Mouse (Mus musculus): ENCODE results near the gene Slc35d2. TPM values are rescaled to one million over a fixed set of nuclear protein-coding genes. Genes with fewer than 3 reads are reported as not detected.
"Not testable (repeated sequence)": the region's sequence is repeated elsewhere in the genome, so short reads cannot be mapped to it uniquely, and the experiment has no call there.

Gene Slc35d2
- polyA plus RNA-seq, 1 experiment from 2014 or later, result 5.3 TPM

DNA sequence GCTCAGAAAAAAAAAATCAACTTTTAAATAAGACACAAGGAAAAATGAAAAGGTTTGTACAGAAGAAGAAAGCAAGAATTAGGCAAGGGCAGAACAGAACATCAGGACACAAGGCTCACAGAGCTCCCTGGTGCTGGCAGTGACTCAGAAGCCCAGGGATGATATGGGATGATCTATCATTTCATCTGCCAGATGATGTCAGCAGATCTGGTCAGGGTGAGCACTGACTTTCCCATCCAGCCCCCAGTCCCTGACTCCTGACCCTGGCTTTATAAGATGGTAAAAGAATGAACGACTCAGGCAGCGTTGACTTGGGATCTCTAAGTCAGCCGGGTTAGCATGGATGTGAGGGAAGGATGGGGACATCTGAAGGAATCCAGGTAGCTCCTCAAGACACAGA is 45.8 kb downstream of the Slc35d2 start:
- 82% methylated on average over 3 of the region's 3 CpGs for WGBS
- no peak overlapping the region for H3K4me2 ChIP-seq (replicated peaks)
- no peaks in the 10 kb centered on the region for H3K36me3 ChIP-seq
- H3K9ac ChIP-seq, result no peak overlapping the region
- no peak overlapping the region for H3K4me3 ChIP-seq
- H3K27me3 ChIP-seq, result no peaks in the 10 kb centered on the region
- H3K4me1 ChIP-seq, result peaks cover 12% of the 10 kb centered on the region
- ATAC-seq (ENCODE audit: low FRiP score, low read depth), result no peak
- H3K27ac ChIP-seq, result no peak overlapping the region
- no peaks in the 10 kb centered on the region for H3K9me3 ChIP-seq

- Histone ChIP-seq H3K9me3 (no peaks in the 10 kb centered on the region), H3K27ac (no peak overlapping the region), H3K27me3 (no peaks in the 10 kb centered on the region), H3K36me3 (no peaks in the 10 kb centered on the region), H3K4me2 (replicated peaks) (0 out of 2 replicates have a peak overlapping the region, but pooled peaks have one; percentile 7), H3K4me1 (peaks cover 12% of the 10 kb centered on the region), H3K9ac (peak overlapping the region; percentile 31; the same call in 1 of the 2 replicates), H3K4me3 (no peak overlapping the region)
- WGBS, result 49% methylated on average over 16 of the region's 16 CpGs
- no peak for ATAC-seq (ENCODE audit: low FRiP score, low read depth)
Observed at GRCm38 (mm10) chr13:64081012-64081919, 47.9 kb downstream of the Slc35d2 start.

DNA sequence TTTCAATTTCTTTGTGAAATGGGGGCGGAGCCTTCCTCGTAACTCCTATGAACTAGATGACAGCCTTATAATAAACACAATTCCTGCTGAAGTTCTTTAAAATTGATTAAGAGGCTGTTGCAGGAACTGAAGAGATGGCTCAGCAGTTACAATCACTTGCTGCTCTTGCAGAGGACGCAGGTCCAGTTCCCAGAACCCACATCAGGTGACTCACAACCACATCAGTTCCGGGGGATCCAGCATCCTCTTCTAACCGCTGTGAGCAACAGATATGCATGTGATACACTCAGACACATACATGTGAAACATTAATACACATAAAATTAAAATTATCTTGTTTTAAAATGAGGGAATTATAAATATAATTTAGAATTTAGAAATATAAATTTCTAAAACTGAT is 51.6 kb downstream of the Slc35d2 start:
- no peak overlapping the region for H3K27ac ChIP-seq
- WGBS, result 88% methylated on average over 5 of the region's 5 CpGs
- H3K4me3 ChIP-seq, result no peak overlapping the region
- no peaks in the 10 kb centered on the region for H3K36me3 ChIP-seq
- no peak overlapping the region for H3K4me2 ChIP-seq (replicated peaks)
- no peak for ATAC-seq (ENCODE audit: low FRiP score, low read depth)
- H3K9me3 ChIP-seq, result no peaks in the 10 kb centered on the region
- H3K27me3 ChIP-seq, result no peaks in the 10 kb centered on the region
- H3K9ac ChIP-seq, result no peak overlapping the region
- H3K4me1 ChIP-seq, result peaks cover 12% of the 10 kb centered on the region

- no peaks in the 10 kb centered on the region for H3K36me3 ChIP-seq
- no peaks in the 10 kb centered on the region for H3K9me3 ChIP-seq
- H3K4me2 ChIP-seq (replicated peaks), result no peak overlapping the region
- ATAC-seq (ENCODE audit: low FRiP score, low read depth), result no peak
- H3K4me3 ChIP-seq, result no peak overlapping the region
- H3K9ac ChIP-seq, result no peak overlapping the region
- no peak overlapping the region for H3K27ac ChIP-seq
- 82% methylated on average over 4 of the region's 4 CpGs for WGBS
- peaks cover 2% of the 10 kb centered on the region; the same call in 1 of the 2 replicates for H3K4me1 ChIP-seq
- H3K27me3 ChIP-seq, result no peaks in the 10 kb centered on the region
Observed at GRCm38 (mm10) chr13:64076074-64076473, 53.1 kb downstream of the Slc35d2 start.

- H3K4me1 ChIP-seq, result peaks cover 14% of the 10 kb centered on the region
- peaks cover 2% of the 10 kb centered on the region; the same call in 1 of the 2 replicates for H3K27me3 ChIP-seq
- no peak overlapping the region for H3K4me3 ChIP-seq
- no peak overlapping the region for H3K27ac ChIP-seq
- H3K4me2 ChIP-seq (replicated peaks), result no peak overlapping the region
- H3K36me3 ChIP-seq, result no peaks in the 10 kb centered on the region
- ATAC-seq (ENCODE audit: low FRiP score, low read depth), result no peak; the same call in none of the 2 replicates
- no peak overlapping the region for H3K9ac ChIP-seq
- no peaks in the 10 kb centered on the region for H3K9me3 ChIP-seq
- WGBS, result 8% methylated on average over 3 of the region's 3 CpGs
Observed at GRCm38 (mm10) chr13:64066653-64067052, 62.5 kb downstream of the Slc35d2 start.

DNA sequence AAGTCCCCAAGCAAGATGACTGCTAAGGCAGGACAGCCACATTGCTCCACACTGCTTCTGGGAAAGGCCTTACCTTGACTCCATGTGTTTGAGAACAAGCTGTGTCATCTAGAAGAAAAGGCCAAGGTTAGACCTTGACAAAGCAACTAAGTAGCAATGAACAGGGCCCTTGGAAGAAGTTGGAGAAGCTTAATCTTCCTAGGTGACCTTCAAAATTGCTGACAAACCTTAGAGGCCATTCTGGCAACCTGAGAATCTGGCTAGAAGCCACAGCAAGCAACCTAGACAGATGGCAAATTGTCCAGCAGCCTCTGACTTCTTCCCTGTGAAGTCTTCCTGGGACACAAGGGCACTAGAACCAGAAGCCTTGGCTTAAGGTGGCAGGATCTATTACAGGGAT is 64.9 kb downstream of the Slc35d2 start:
- H3K36me3 ChIP-seq, result no peaks in the 10 kb centered on the region

DNA sequence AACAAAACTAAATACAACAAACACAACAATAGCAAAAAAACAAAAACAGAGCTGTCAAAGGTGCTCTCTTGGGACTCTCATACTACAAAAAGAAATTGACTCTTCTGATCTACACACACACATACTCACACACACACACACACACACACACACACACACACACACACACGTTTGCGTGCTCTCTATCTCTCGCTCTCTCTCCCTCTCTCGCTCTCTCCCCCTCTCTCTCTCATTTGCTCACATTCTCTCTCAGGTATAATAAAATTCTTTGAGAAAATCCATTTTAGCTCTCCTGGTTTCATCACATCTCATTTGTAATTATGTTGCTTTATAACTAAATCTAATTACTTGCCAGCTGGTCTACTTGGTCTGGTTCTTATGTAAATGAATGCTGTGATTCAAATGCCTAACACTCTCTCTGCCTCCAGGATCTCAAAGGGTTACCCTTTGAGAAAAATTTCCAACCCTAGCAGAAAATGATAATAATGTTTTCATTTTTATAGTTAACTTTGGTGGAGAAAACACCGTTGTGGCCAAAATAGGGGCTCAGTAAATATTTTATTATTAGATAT is 68.1 kb downstream of the Slc35d2 start:
- Histone ChIP-seq H3K4me1 (peaks cover 4% of the 10 kb centered on the region), H3K9ac (no peak overlapping the region), H3K9me3 (no peaks in the 10 kb centered on the region), H3K4me3 (no peak overlapping the region), H3K27me3 (peaks cover 2% of the 10 kb centered on the region; the same call in 1 of the 2 replicates), H3K4me2 (replicated peaks) (no peak overlapping the region), H3K27ac (no peak overlapping the region), H3K36me3 (no peaks in the 10 kb centered on the region)
- 80% methylated on average over 5 of the region's 5 CpGs for WGBS
- ATAC-seq (ENCODE audit: low FRiP score, low read depth), result no peak

More for the DNA sequence above, 64.9 kb downstream of the Slc35d2 start:
- no peak for ATAC-seq (ENCODE audit: low FRiP score, low read depth)
- Histone ChIP-seq H3K9me3 (no peaks in the 10 kb centered on the region), H3K9ac (no peak overlapping the region), H3K27ac (no peak overlapping the region), H3K4me1 (peaks cover 14% of the 10 kb centered on the region), H3K4me3 (no peak overlapping the region), H3K27me3 (peaks cover 2% of the 10 kb centered on the region; the same call in 1 of the 2 replicates), H3K4me2 (replicated peaks) (no peak overlapping the region)

- Histone ChIP-seq H3K9ac (no peak overlapping the region), H3K36me3 (no peaks in the 10 kb centered on the region), H3K27me3 (no peaks in the 10 kb centered on the region), H3K4me3 (no peak overlapping the region), H3K4me2 (replicated peaks) (no peak overlapping the region), H3K4me1 (no peaks in the 10 kb centered on the region), H3K9me3 (peaks cover 14% of the 10 kb centered on the region), H3K27ac (no peak overlapping the region)
- 82% methylated on average over 1 of the region's 1 CpGs for WGBS
- no peak for ATAC-seq (ENCODE audit: low FRiP score, low read depth)
Observed at GRCm38 (mm10) chr13:64053959-64054358, 75.2 kb downstream of the Slc35d2 start.

- H3K9ac ChIP-seq; H3K4me2 ChIP-seq (replicated peaks); H3K36me3 ChIP-seq; H3K4me1 ChIP-seq; ATAC-seq (ENCODE audit: low FRiP score, low read depth); H3K27ac ChIP-seq; H3K27me3 ChIP-seq; H3K4me3 ChIP-seq: not testable (repeated sequence)
- H3K9me3 ChIP-seq, result peaks cover 14% of the 10 kb centered on the region
- WGBS, result 83% methylated on average over 2 of the region's 2 CpGs
Observed at GRCm38 (mm10) chr13:64052281-64052680, 76.9 kb downstream of the Slc35d2 start.

DNA sequence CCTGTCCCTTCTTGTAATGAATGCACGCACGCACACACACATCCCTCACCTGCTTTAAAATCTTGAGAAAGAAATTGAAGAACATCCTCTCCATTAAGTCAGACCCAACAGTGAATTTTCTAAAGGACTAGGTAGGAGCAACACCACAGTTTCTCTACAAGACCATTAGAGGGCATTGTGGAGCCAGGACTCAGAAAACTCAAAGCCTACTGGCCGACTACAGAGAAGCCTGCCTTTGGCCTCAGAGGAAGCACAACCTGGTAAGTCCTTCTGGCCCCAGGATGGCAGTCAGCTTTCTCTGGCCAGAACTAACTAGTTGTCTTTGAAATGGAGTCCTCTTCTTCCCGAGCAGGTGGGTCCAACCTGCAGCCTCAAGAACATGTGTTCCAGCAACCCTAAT is 78.3 kb downstream of the Slc35d2 start:
- 61% methylated on average over 4 of the region's 4 CpGs for WGBS
- Histone ChIP-seq H3K4me2 (replicated peaks) (no peak overlapping the region), H3K9ac (no peak overlapping the region), H3K27me3 (no peaks in the 10 kb centered on the region), H3K27ac (no peak overlapping the region), H3K4me3 (no peak overlapping the region), H3K9me3 (peaks cover 14% of the 10 kb centered on the region), H3K4me1 (no peaks in the 10 kb centered on the region), H3K36me3 (no peaks in the 10 kb centered on the region)
- ATAC-seq (ENCODE audit: low FRiP score, low read depth), result no peak

- no peaks in the 10 kb centered on the region for H3K27me3 ChIP-seq
- no peaks in the 10 kb centered on the region for H3K36me3 ChIP-seq
- no peak for ATAC-seq (ENCODE audit: low FRiP score, low read depth)
- no peaks in the 10 kb centered on the region for H3K4me1 ChIP-seq
- H3K9me3 ChIP-seq, result peaks cover 12% of the 10 kb centered on the region
- no peak overlapping the region for H3K4me3 ChIP-seq
- H3K27ac ChIP-seq, result no peak overlapping the region
- H3K9ac ChIP-seq, result no peak overlapping the region
- no peak overlapping the region for H3K4me2 ChIP-seq (replicated peaks)
Observed at GRCm38 (mm10) chr13:64049535-64049934, 79.6 kb downstream of the Slc35d2 start.

DNA sequence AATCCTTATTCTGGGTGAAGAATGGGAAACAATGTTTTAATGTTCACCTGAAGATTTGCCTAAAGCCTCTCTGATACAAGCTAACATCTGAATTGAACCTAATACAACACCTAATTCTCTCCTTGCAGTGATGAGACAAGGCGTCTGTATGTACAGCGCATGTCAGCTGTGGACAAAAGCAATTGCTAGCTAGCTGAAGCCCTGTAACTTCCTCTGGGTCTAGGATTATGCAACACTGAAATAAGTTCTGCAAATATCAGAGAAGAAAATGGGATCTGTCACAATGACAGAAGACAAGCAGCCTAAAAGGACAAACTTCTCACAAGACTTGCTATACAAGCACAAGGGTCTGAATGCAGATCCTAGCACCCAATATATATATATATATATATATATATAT is 80.7 kb downstream of the Slc35d2 start:
- Histone ChIP-seq H3K9ac (no peak overlapping the region), H3K9me3 (peaks cover 8% of the 10 kb centered on the region), H3K36me3 (no peaks in the 10 kb centered on the region), H3K27ac (no peak overlapping the region), H3K4me2 (replicated peaks) (no peak overlapping the region), H3K4me1 (no peaks in the 10 kb centered on the region), H3K4me3 (no peak overlapping the region), H3K27me3 (no peaks in the 10 kb centered on the region)
- ATAC-seq (ENCODE audit: low FRiP score, low read depth), result no peak
- WGBS, result 90% methylated on average over 2 of the region's 2 CpGs

Measured in limb, embryonic 13.5 days (tissue).